Mouse (Mus musculus) liver, adult (tissue): ENCODE data around the gene Fam173a.

Experiments
- GATA4 ChIP-seq: IDR thresholded peaks from 2 replicates; pipeline ENCODE4 v1.6.1; 2014; ENCODE audit warnings: mild to moderate bottlenecking, low read length; ENCODE audit not compliant: insufficient replicate concordance

Fam173a gene

DNA sequence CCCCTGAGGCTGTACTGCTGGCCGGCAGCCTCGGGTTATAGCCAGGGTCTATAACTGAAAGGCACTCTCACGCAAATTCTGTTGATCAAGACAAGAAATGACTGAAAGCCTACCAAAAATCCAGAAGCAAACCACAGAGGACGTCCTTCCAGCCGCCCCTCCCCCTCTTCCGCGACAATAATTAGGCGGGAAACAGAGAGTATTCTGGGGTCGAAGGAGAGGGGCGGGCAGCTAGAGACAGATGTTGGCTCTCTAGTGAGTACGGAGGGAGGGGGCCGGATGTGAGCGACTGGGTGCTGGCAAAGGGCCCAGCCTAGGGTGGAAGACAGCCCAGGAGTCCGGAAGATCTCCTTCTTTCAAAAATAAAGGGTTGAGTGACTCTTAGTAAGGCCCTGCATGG lies at the start of gene Fam173a:
TSS of gene Fam173a (minus strand) at position 287 of the 400 bp plus-strand sequence.
- TF ChIP-seq GATA4, result no peak

DNA sequence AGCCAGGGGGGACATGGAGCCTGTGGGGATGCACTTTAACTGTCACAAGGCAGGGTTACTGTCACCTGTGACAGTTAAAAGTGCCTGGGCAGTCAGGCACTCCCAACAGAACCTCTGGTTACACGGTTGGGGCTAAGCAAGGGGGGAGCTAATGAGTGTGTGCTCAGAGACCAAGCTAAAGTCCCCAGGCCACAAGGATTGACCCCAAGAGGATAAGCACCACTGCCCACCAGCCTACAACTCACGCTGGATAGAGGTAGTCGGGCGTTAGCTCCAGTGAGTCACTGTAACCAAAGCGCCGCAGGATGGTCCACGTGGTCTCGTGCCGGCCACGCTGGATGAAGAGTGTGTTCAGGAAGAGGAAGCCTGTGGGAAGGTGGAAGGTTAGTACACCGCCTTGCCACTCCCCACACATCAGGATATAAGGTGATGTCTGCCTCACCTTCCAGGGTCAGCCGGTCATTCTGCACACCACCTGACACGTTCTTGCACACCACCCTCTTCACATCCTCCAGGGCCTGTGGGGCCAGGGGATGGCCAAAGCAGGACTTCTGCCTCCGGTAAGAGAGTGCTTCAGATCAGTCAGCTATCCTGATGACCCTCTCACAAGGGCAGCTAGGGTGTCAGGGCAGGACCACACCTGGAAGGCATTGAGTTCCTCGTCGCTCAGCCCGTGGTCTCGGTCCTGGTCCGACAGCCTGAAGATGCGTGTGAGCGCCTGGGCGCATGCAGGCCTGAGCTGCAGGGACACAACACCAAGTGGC lies 48.6 kb upstream of the Fam173a start, which contains the start of gene Gm20683:
TSS of gene Gm20683 (minus strand) at position 647 of the 764 bp plus-strand sequence.
- TF ChIP-seq GATA4, result no peak

GRCm38 (mm10) chr17:25840519-25840918 lies 47.8 kb upstream of the Fam173a start:
- no peak for TF ChIP-seq GATA4

DNA sequence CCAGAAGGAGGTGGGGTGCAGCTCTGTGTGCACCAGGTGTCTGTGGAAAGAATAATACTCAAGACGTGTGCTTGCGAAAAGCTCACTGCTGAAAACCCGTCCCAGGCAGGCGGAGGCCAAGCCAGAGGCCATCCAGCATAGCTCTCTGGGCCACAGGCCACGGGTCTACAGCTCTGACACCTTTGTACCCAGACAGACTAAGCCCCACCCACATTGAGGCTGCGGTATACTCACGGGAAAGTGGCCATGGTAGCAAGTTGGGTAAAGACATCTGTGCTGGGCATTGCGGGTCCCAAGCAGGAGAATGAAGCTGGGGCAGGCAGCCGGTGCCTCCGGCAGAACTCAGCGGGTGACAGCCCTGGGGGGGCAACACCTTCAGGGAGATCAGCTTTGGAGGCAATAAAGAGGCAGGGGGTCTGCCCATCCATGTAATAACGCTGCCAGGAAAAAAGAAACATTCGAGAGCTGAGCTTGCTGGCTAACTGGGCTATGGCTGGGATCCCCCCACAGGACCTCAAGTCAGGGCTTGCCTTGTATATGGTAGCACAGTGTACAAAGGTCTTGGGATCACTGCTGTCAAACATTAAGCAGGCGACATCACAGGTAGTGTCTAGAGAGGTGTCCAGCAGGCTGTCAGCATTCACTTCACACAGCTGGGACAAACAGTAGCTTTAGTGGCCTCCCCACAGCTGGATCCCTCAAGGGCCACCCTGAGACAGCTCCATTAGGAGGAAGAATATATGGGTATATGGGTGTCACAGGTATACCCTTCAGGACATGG lies 46.9 kb upstream of the Fam173a start:
- no peak for TF ChIP-seq GATA4

GRCm38 (mm10) chr17:25838904-25839303 lies 46.2 kb upstream of the Fam173a start:
- TF ChIP-seq GATA4, result no peak

- TF ChIP-seq GATA4, result no peak
These were observed 44.8 kb upstream of the Fam173a start for GRCm38 (mm10) chr17:25837533-25837932.

DNA sequence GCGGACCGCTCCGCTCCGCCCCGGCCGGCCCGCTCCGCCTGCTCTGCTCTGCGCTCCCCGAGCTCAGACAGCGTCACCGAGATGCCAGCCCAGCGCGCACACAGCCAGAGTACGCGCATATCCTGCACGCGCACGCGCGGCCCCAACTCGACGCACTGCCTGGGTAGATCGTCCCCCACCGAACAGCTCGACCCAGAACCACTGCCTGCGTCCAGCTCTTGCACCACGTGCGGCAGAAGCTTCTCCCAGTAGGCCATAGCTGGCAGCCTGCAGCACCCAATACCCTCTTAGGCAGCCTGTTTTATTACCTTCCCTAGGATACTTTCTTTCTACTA lies 44.3 kb upstream of the Fam173a start, which contains the start of gene Rhbdl1:
TSS of gene Rhbdl1 (minus strand) at position 220 of the 335 bp plus-strand sequence.
- TF ChIP-seq GATA4, result no peak

GRCm38 (mm10) chr17:25836397-25837075 lies 43.8 kb upstream of the Fam173a start:
- no peak for TF ChIP-seq GATA4

DNA sequence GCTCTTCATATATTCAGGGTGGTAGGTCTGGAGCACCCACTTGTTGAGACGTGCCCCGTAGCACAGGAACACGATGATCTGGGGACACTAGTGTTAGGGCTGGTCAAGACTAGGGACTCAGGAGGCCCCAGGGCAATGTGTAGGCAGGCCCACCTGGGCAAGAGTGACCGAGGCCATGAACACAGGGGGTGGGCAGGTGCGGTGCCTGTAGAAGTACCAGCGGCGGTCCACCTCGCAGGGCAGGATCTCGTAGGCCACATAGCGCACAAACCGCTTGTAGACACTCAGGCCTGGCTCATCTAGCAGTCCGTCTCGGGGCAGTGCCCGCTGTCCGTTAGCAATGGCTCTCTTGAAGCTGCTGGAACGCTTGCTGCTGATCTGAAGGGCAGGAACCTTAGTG lies 43.1 kb upstream of the Fam173a start:
- no peak for TF ChIP-seq GATA4

GRCm38 (mm10) chr17:25835301-25835700 lies 42.6 kb upstream of the Fam173a start:
- no peak for TF ChIP-seq GATA4

DNA sequence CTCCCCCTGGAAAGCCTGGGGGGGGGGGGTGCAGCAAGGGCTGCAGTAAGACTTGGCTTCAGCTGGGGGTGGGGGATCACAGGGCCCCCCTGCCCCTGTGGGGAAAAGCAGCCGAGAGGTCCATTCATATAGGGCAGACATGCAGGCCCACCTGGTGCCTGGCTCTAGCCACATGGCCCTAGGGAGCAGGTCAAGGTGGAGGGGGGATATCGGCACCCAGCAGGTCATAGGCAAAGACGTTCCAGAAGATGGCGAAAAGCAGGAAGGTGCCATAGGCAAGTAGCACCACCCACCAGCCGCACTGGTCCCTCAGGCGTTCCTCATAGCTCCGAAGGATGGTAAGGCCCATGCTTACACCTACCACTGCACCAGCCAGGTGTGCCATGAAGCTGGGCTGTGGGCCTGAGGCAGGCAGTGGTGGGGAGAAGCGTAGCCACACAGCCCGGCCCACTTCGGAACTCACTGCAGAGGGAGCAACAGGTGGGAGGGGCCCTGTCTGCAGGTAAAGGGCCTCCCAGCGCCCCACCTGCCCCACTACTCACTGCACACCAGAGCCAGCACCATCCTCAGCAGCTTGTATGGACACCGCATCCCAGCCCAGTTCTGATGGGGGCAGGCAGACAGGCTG lies 42.0 kb upstream of the Fam173a start:
- no peak for TF ChIP-seq GATA4

GRCm38 (mm10) chr17:25833961-25834594 lies 41.4 kb upstream of the Fam173a start:
- TF ChIP-seq GATA4, result no peak

- TF ChIP-seq GATA4, result no peak
These were observed 40.6 kb upstream of the Fam173a start, which contains the start of gene Stub1 for GRCm38 (mm10) chr17:25833291-25833663. Gene Stub1 (minus strand): TSS chr17:25833404.

- TF ChIP-seq GATA4, result peak; percentile 28; the same call in 1 of the 2 replicates
These were observed 40.0 kb upstream of the Fam173a start for GRCm38 (mm10) chr17:25832436-25833290.
